Mouse (Mus musculus) megakaryocyte-erythroid progenitor cell, adult 5-6 weeks (primary cell): ENCODE results near the gene Mark2. TPM values are rescaled to one million over a fixed set of nuclear protein-coding genes. Genes with fewer than 3 reads are reported as not detected.

ENCODE experiments used
- ATAC-seq: replicated peaks from 2 replicates; pipeline ENCODE4 v1.8.0; 2016; ENCODE audit warnings: mild to moderate bottlenecking, inconsistent platforms; ENCODE audit not compliant: severe bottlenecking, poor library complexity, low FRiP score, low TSS enrichment
- total RNA-seq, 2 experiments: library from RNA; stranded (forward) in 1 of 2; stranded (reverse) in 1 of 2; fragments of 200-1000, 215-1000 nt in 1 of 2; fragments of >200 nt in 1 of 2; fragmentation: Nextera tagmentation in 1 of 2; gene quantifications; 2 replicates each; pipeline ENCODE4 v1.2.3; 2014 to 2017

Gene Mark2
- total RNA-seq, 2 experiments from 2014 or later: 28.7 to 57.1 TPM

DNA sequence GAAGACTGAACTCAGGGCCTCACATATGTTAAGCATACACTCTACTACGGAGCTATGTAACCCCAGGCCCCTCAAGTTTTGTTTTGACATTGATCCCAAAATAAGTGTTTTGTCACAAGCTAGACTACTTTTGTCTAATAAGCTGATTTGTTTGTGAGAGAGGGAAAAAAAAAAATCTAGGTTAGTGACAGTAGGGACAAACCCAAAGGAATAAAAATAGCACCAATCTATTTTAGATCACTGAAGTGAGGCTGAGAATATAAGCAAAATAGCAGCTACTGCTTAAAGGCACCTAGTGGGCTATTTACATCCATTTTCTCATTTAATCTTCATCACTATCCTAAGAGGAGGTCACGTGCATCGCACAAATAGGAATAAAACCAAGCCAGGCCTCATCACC lies 102.1 kb downstream of the Mark2 start:
- ATAC-seq: no peak

- no peak for ATAC-seq
Observed at GRCm38 (mm10) chr19:7236742-7237141, 104.9 kb downstream of the Mark2 start.

DNA sequence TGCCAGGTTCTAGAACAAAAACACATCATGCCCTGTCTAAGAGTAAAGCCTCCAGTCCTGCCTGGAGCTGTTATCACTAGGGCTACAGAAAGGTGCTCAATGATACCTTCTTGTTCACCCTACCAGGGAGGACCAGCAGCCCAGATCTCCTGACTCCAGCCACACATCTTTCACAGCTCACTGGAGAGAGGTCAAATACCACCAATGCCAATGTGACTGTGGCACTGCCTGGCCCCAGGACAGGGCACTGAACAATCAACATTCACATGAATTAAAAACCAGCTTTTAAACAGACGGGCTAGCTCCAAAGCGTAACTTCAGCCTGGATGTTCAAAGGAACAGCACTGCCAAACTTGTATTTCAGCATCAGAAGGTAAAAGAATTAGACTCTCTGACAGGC lies 105.6 kb downstream of the Mark2 start:
- ATAC-seq: no peak

DNA sequence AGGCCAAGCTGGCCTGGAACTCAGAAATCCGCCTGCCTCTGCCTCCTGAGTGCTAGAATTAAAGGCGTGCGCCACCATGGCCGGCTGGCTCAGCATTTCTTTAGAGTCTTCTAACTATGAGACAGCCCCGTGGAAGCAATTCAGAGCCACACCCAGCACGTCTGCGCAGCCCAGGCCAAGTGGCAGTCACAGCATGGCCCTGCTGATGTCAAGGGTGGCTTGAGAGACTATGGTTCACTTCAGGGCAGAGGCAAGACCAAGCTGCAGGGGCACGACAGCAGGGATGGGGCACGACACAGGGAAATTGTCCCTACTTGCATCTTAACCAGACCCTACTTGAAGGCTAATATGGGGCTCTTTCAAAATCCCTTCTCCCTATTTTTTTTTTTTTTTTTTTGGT lies 106.2 kb downstream of the Mark2 start:
- no peak for ATAC-seq

DNA sequence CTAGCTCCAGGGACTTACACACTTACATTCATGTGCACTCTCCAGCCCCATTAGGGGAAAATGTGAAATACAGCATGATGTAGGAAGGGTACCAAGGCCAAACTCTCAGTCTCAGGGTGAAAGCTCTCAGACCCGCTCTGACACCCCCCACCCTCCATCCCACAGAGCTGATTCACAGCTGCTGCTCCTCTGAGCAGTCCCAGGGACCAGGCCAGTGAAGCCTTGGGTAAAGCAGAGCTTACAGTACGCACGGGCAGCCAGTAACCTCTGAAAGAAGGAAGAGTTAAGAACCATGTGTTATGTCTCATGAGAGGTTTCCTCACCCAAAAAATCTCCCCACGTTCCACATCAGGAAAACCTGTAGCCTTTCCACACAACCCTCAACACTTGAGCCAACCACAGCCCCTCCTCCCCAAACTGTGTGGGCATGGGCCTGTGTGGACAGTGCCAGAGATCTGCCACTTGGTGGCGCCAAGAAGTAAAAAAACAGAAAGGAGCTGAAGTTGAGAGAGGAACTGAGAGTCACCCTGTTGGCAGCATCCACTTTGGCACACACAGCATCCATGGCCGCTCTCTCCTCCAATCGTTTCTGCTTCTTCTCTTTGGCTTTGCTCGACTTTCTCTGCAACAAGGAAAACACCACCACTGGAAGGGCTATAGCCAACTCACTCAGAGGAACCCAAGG lies 107.0 kb downstream of the Mark2 start:
- ATAC-seq: peak; percentile 91

DNA sequence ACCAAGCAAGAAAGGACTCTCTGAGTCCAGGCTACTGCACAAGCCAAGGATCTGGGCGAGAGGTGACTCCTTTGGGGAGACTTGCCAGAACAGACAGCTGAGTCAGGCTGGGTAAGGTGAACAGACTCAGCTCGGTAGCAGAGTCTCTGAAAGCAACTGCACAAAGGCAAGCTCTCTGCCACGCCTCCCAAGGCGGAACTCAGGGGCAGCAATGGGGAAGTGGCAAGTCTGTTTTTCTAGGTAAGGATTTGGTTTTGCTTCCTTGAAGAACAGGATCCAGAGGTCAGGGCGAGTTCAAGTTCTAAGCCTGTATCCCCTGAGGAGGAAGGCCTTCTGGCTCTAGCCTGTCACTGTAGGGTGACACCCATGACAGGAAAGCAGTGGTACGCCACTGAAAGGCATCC lies 115.1 kb downstream of the Mark2 start:
- no peak for ATAC-seq

Other genes with a start within 250 kb of the Mark2 start
- not detected in 2 replicates for gene Flrt1, start 236.1 kb downstream of the Mark2 start, total RNA-seq (2014; fragmentation: Nextera tagmentation)
- not detected in 2 replicates for gene Flrt1, start 236.1 kb downstream of the Mark2 start, total RNA-seq (2017)
- gene Otub1, start 135.5 kb downstream of the Mark2 start, total RNA-seq (2014; fragmentation: Nextera tagmentation): 51.9 and 60.3 TPM in 2 replicates
- 59.8 and 81.4 TPM in 2 replicates for gene Otub1, start 135.5 kb downstream of the Mark2 start, total RNA-seq (2017)
- gene Cox8a, start 124.2 kb downstream of the Mark2 start, total RNA-seq (2014; fragmentation: Nextera tagmentation): 777 and 822 TPM in 2 replicates
- 576 and 680 TPM in 2 replicates for gene Cox8a, start 124.2 kb downstream of the Mark2 start, total RNA-seq (2017)
- gene Naa40, start 100.7 kb downstream of the Mark2 start, total RNA-seq (2014; fragmentation: Nextera tagmentation): 66.8 and 78.6 TPM in 2 replicates
- gene Naa40, start 100.7 kb downstream of the Mark2 start, total RNA-seq (2017): 45.4 and 49.0 TPM in 2 replicates
- 5.0 and 5.4 TPM in 2 replicates for gene Rcor2, start 74.5 kb downstream of the Mark2 start, total RNA-seq (2014; fragmentation: Nextera tagmentation)
- gene Rcor2, start 74.5 kb downstream of the Mark2 start, total RNA-seq (2017): 4.0 and 19.5 TPM in 2 replicates
- gene Spindoc, start 41.1 kb upstream of the Mark2 start, total RNA-seq (2014; fragmentation: Nextera tagmentation): 15.7 and 23.7 TPM in 2 replicates
- 6.2 and 15.9 TPM in 2 replicates for gene Spindoc, start 41.1 kb upstream of the Mark2 start, total RNA-seq (2017)
- gene 2700081O15Rik, start 75.8 kb upstream of the Mark2 start, total RNA-seq (2014; fragmentation: Nextera tagmentation): 4.6 and 9.4 TPM in 2 replicates
- gene 2700081O15Rik, start 75.8 kb upstream of the Mark2 start, total RNA-seq (2017): 3.0 and 7.0 TPM in 2 replicates
- gene Rtn3, start 141.4 kb upstream of the Mark2 start, total RNA-seq (2014; fragmentation: Nextera tagmentation): 79.7 and 98.2 TPM in 2 replicates
- gene Rtn3, start 141.4 kb upstream of the Mark2 start, total RNA-seq (2017): 54.8 and 58.5 TPM in 2 replicates
- 59.2 and 60.3 TPM in 2 replicates for gene Atl3, start 152.2 kb upstream of the Mark2 start, total RNA-seq (2014; fragmentation: Nextera tagmentation)
- 73.8 and 99.0 TPM in 2 replicates for gene Atl3, start 152.2 kb upstream of the Mark2 start, total RNA-seq (2017)
- 29.6 and 32.5 TPM in 2 replicates for gene Pla2g16, start 215.6 kb upstream of the Mark2 start, total RNA-seq (2014; fragmentation: Nextera tagmentation)
- 25.6 and 37.9 TPM in 2 replicates for gene Pla2g16, start 215.6 kb upstream of the Mark2 start, total RNA-seq (2017)